Mouse (Mus musculus) neural tube, embryonic 11.5 days (tissue): ENCODE measurements around the gene Bysl. TPM values are rescaled to one million over a fixed set of nuclear protein-coding genes. Genes with fewer than 3 reads are reported as not detected.

ENCODE experiments used
- ATAC-seq: fragments of 200-750 bp; cut with Nextera tagmentation; 2 replicates; pipeline ENCODE4 v1.8.0; 2017; ENCODE audit warnings: moderate number of reproducible peaks, mild to moderate bottlenecking, moderate TSS enrichment, moderate library complexity; ENCODE audit not compliant: insufficient read depth, low FRiP score, low TSS enrichment
- DNase-seq: peaks from one replicate; pipeline ENCODE4 v3.0.0-alpha.2; 2015; ENCODE audit warnings: low spot score
- H3K27ac ChIP-seq: fragments of 300-500 bp; sonication (generic); 2 replicates; pipeline ENCODE4 v1.5.1; 2014; ENCODE audit warnings: low read depth, mild to moderate bottlenecking, low read length
- H3K27me3 ChIP-seq: fragments of 300-500 bp; sonication (generic); 2 replicates; pipeline ENCODE4 v1.6.1; 2014; ENCODE audit warnings: mild to moderate bottlenecking, low read length, mixed read lengths; ENCODE audit not compliant: control insufficient read depth, insufficient read depth
- H3K36me3 ChIP-seq: fragments of 300-500 bp; sonication (generic); 2 replicates; pipeline ENCODE4 v1.6.1; 2014; ENCODE audit warnings: mild to moderate bottlenecking, low read length, moderate library complexity, mixed read lengths; ENCODE audit not compliant: control insufficient read depth, insufficient read depth
- H3K4me1 ChIP-seq: fragments of 300-500 bp; sonication (generic); 2 replicates; pipeline ENCODE4 v1.6.1; 2014; ENCODE audit warnings: low read length, mixed read lengths; ENCODE audit not compliant: control insufficient read depth, insufficient read depth
- H3K4me2 ChIP-seq: fragments of 300-500 bp; sonication (generic); 2 replicates; pipeline ENCODE4 v1.6.1; 2014; ENCODE audit warnings: low read depth, mild to moderate bottlenecking, moderate library complexity
- H3K4me3 ChIP-seq: fragments of 300-500 bp; sonication (generic); 2 replicates; pipeline ENCODE4 v1.5.1; 2014; ENCODE audit warnings: low read depth, low read length
- H3K9ac ChIP-seq: fragments of 300-500 bp; sonication (generic); 2 replicates; pipeline ENCODE4 v1.6.1; 2014; ENCODE audit warnings: mild to moderate bottlenecking, low read length
- H3K9me3 ChIP-seq: fragments of 300-500 bp; sonication (generic); 2 replicates; pipeline ENCODE4 v1.6.1; 2016; ENCODE audit warnings: low read length; ENCODE audit not compliant: control insufficient read depth
- whole genome bisulfite sequencing: fragments of 180-500 bp; shearing (Covaris S2); extraction: QIAGEN DNeasy Blood & Tissue Kit; methylation state at CpG from one replicate; pipeline ENCODE4 v1.1.7; 2014; 5-methylcytosine and 5-hydroxymethylcytosine counted together
- polyA plus RNA-seq: library from polyadenylated mRNA; unstranded; fragments of >200 nt; fragmentation: Nextera tagmentation; extraction: Ambion mirVana; gene quantifications from 2 replicates; pipeline ENCODE4 v1.2.1, GENCODE M21; 2014

The Bysl gene
- polyA plus RNA-seq, 1 experiment from 2014 or later, result 37.9 TPM

DNA sequence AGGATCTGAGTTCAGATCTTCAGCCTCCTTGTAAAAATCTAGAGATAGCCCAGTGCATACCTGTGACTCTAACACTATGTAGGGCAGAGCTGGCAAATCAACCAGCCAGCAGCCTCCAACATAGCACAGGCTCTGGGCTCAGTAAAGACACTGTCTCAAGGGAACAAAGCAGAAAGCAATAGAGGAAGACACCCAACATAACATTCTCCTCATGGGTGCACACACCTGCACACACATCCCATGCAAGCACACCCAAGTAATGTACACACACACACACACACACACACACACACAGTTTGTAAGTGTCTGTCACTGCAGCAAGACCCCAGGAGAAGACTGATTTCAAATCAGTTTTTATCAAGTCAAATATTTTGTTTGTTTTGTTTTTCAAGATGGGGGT, 58.3 kb downstream of the Bysl start:
- Histone ChIP-seq H3K4me3 (no peak overlapping the region), H3K4me1 (no peaks in the 10 kb centered on the region), H3K36me3 (no peaks in the 10 kb centered on the region), H3K27ac (no peak overlapping the region), H3K9me3 (no peaks in the 10 kb centered on the region), H3K4me2 (no peak overlapping the region), H3K27me3 (no peaks in the 10 kb centered on the region), H3K9ac (no peak overlapping the region)
- no peak for ATAC-seq
- DNase-seq, result no peak

DNA sequence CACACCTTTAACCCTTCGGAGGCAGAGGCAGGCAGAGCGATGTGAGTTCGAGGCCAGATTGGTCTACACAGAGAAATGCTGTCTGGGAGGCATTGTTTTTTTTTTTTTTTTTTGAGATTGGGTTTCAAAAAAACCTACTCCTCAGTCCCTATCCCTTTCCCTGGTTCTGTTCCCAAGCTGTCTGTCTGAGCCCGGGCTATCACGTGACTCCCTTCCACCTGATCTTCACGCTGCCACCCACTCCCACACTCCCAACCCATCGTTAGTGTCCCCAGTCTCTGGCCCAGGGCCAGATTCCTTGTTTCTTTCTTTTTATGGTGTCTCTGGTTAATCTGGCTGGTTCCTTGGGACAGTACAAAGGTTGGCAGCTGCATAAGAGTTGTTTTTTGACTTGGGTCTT, 60.2 kb downstream of the Bysl start:
- 86% methylated on average over 7 of the region's 7 CpGs for WGBS
- ATAC-seq (no peak), DNase-seq (no peak)
- Histone ChIP-seq H3K4me3 (no peak overlapping the region), H3K9ac (no peak overlapping the region), H3K4me1 (no peaks in the 10 kb centered on the region), H3K27me3 (no peaks in the 10 kb centered on the region), H3K36me3 (no peaks in the 10 kb centered on the region), H3K27ac (no peak overlapping the region), H3K9me3 (no peaks in the 10 kb centered on the region), H3K4me2 (no peak overlapping the region)

Other genes with a start within 250 kb of the Bysl start
- 76.0 and 78.8 TPM in 2 replicates for gene Mrps10, start 242.6 kb downstream of the Bysl start, polyA plus RNA-seq
- gene Guca1b, start 226.1 kb downstream of the Bysl start, polyA plus RNA-seq, result 0.49 and 0.77 TPM in 2 replicates
- gene Guca1a, start 210.9 kb downstream of the Bysl start, polyA plus RNA-seq, result 0.82 and 0.87 TPM in 2 replicates
- 0.05 and 0.23 TPM in 2 replicates for gene AI661453, start 174.9 kb downstream of the Bysl start, polyA plus RNA-seq
- 0.37 and 0.43 TPM in 2 replicates for gene 1700001C19Rik, start 174.1 kb downstream of the Bysl start, polyA plus RNA-seq
- 25.3 and 27.5 TPM in 2 replicates for gene Taf8, start 109.2 kb downstream of the Bysl start, polyA plus RNA-seq
- gene Ccnd3, start 106.4 kb downstream of the Bysl start, polyA plus RNA-seq, result 260 TPM in 2 replicates
- gene Med20, start 90 bp upstream of the Bysl start, polyA plus RNA-seq, result 43.3 and 47.5 TPM in 2 replicates
- 0.70 and 0.91 TPM in 2 replicates for gene Gm20517, start 97 bp upstream of the Bysl start, polyA plus RNA-seq
- 7.9 and 8.9 TPM in 2 replicates for gene Usp49, start 19.2 kb upstream of the Bysl start, polyA plus RNA-seq
- 333 and 346 TPM in 2 replicates for gene Tomm6, start 76.9 kb upstream of the Bysl start, polyA plus RNA-seq
- 8.6 and 12.1 TPM in 2 replicates for gene Frs3, start 77.5 kb upstream of the Bysl start, polyA plus RNA-seq
- 1.8 and 2.7 TPM in 2 replicates for gene Gm21981, start 83.0 kb upstream of the Bysl start, polyA plus RNA-seq
- 0.84 and 2.7 TPM in 2 replicates for gene Prickle4, start 83.2 kb upstream of the Bysl start, polyA plus RNA-seq
- not detected in 2 replicates for gene Pgc, start 115.3 kb upstream of the Bysl start, polyA plus RNA-seq
- gene Tfeb, start 125.5 kb upstream of the Bysl start, polyA plus RNA-seq, result 1.8 and 2.0 TPM in 2 replicates
- 43.4 and 50.3 TPM in 2 replicates for gene Mdfi, start 223.2 kb upstream of the Bysl start, polyA plus RNA-seq